Mouse (Mus musculus) midbrain, embryonic 12.5 days (tissue): ENCODE measurements around the gene Tmod3. TPM values are rescaled to one million over a fixed set of nuclear protein-coding genes. Genes with fewer than 3 reads are reported as not detected.
"Not testable (repeated sequence)": the region's sequence is repeated elsewhere in the genome, so short reads cannot be mapped to it uniquely, and the experiment has no call there.

Experiments
- ATAC-seq: fragments of 200-750 bp; cut with Nextera tagmentation; 2 replicates; pipeline ENCODE4 v1.8.0; 2017; ENCODE audit warnings: low read depth, moderate TSS enrichment, moderate library complexity; ENCODE audit not compliant: low FRiP score
- H3K27ac ChIP-seq: fragments of 300-500 bp; sonication (generic); replicated peaks from 2 replicates; pipeline ENCODE4 v1.5.1; 2016; ENCODE audit warnings: mild to moderate bottlenecking
- H3K27me3 ChIP-seq: fragments of 300-500 bp; sonication (generic); 2 replicates; pipeline ENCODE4 v1.6.1; 2016; ENCODE audit warnings: mild to moderate bottlenecking
- H3K36me3 ChIP-seq: fragments of 300-500 bp; sonication (generic); 2 replicates; pipeline ENCODE4 v1.6.1; 2016
- H3K4me1 ChIP-seq: fragments of 300-500 bp; sonication (generic); 2 replicates; pipeline ENCODE4 v1.6.1; 2016
- H3K4me2 ChIP-seq: fragments of 300-500 bp; sonication (generic); replicated peaks from 2 replicates; pipeline ENCODE4 v1.6.1; 2016; ENCODE audit warnings: mild to moderate bottlenecking, moderate library complexity
- H3K4me3 ChIP-seq: fragments of 300-500 bp; sonication (generic); 2 replicates; pipeline ENCODE4 v1.5.1; 2016; ENCODE audit warnings: mild to moderate bottlenecking
- H3K9ac ChIP-seq: fragments of 300-500 bp; sonication (generic); replicated peaks from 2 replicates; pipeline ENCODE4 v1.6.1; 2016; ENCODE audit warnings: mild to moderate bottlenecking, moderate library complexity
- H3K9me3 ChIP-seq: fragments of 300-500 bp; sonication (generic); 2 replicates; pipeline ENCODE4 v1.6.1; 2016; ENCODE audit warnings: mild to moderate bottlenecking
- WGBS: fragments of 180-500 bp; shearing (Covaris S2); methylation state at CpG from one replicate; pipeline ENCODE4 v1.1.7; 2016; 5-methylcytosine and 5-hydroxymethylcytosine counted together
- polyA plus RNA-seq: library from polyadenylated mRNA; unstranded; fragments of >200 nt; fragmentation: Nextera tagmentation; extraction: Ambion mirVana; gene quantifications from 2 replicates; pipeline ENCODE4 v1.2.1, GENCODE M21; 2016

Gene Tmod3
- polyA plus RNA-seq, 1 experiment from 2014 or later, result 80.8 TPM

DNA sequence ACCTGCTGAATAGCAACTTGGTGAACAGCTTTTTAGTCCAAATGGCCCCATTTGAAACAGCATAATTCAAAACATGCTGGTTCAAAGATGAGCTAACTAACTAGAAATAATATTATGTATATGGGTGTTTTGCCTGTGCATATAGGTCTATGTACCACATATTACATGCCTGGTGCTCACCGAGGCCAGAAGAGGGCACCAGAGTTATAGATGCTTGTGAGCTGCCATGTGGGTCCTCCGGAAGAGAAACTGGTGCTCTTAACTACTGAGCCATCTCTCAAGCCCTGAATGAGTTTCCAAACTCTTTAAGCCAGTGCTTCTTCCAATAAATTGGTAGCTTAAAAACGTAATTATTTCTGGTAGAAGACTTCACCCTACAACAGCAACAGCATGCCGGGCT is 37.7 kb downstream of the Tmod3 start:
- no peak for ATAC-seq

DNA sequence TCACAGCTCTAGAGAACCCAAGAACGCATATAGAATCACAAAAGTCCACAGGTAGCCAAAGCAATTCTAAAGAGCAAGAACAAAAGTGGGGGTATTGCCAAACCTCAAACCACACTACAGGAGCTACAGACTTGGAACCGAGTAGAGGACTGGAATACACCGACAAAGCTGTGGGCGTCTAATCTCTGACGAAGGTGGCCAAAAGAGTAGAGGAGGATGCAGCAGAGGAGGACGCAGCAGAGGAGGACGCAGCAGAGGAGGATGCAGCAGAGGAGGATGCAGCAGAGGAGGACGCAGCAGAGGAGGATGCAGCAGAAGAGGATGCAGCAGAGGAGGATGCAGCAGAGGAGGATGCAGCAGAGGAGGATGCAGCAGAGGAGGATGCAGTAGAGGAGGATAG is 38.5 kb downstream of the Tmod3 start:
- ATAC-seq, result no peak
- WGBS, result 96% methylated on average over 8 of the region's 8 CpGs

More for the DNA sequence above, 37.7 kb downstream of the Tmod3 start:
- WGBS, result 59% methylated on average over 4 of the region's 4 CpGs
- H3K9ac ChIP-seq, result no peak overlapping the region
- H3K27ac ChIP-seq, result no peak overlapping the region
- H3K4me3 ChIP-seq, result no peak overlapping the region
- H3K27me3 ChIP-seq, result no peaks in the 10 kb centered on the region
- H3K4me1 ChIP-seq, result no peaks in the 10 kb centered on the region
- H3K9me3 ChIP-seq, result no peaks in the 10 kb centered on the region
- peaks cover 7% of the 10 kb centered on the region; the same call in 1 of the 2 replicates for H3K36me3 ChIP-seq
- no peak overlapping the region for H3K4me2 ChIP-seq

DNA sequence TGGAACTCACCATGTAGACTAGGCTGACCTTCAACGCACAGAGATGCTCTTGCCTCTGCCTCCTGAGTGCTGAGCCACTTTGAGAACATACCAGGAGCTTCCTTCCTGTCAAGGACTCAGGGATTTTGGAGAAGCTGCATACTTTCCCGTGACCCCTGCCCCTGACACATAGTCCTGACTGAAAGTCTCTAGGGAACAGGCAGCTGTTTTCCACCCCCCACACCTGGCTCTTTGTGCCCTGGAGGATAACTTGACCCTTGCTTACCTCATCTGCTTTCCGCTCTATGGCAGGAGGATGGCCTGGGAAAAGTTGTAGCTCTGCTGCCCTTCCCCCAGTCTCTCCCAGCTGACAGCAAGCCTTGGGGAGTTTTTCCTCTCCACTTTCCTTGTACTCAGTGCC is 41.7 kb downstream of the Tmod3 start:
- H3K4me2 ChIP-seq, result no peak overlapping the region
- ATAC-seq, result no peak
- H3K27ac ChIP-seq, result no peak overlapping the region
- no peak overlapping the region for H3K4me3 ChIP-seq
- H3K4me1 ChIP-seq, result no peaks in the 10 kb centered on the region
- H3K27me3 ChIP-seq, result no peaks in the 10 kb centered on the region
- H3K9me3 ChIP-seq, result no peaks in the 10 kb centered on the region
- no peak overlapping the region for H3K9ac ChIP-seq
- WGBS, result 71% methylated on average over 3 of the region's 3 CpGs
- peaks cover 18% of the 10 kb centered on the region for H3K36me3 ChIP-seq

More for the DNA sequence above, 38.5 kb downstream of the Tmod3 start:
- Histone ChIP-seq H3K36me3 (peaks cover 7% of the 10 kb centered on the region; the same call in 1 of the 2 replicates), H3K4me3 (no peak overlapping the region), H3K27me3 (no peaks in the 10 kb centered on the region), H3K4me2 (no peak overlapping the region), H3K27ac (no peak overlapping the region), H3K9me3 (no peaks in the 10 kb centered on the region), H3K9ac (no peak overlapping the region), H3K4me1 (no peaks in the 10 kb centered on the region)

DNA sequence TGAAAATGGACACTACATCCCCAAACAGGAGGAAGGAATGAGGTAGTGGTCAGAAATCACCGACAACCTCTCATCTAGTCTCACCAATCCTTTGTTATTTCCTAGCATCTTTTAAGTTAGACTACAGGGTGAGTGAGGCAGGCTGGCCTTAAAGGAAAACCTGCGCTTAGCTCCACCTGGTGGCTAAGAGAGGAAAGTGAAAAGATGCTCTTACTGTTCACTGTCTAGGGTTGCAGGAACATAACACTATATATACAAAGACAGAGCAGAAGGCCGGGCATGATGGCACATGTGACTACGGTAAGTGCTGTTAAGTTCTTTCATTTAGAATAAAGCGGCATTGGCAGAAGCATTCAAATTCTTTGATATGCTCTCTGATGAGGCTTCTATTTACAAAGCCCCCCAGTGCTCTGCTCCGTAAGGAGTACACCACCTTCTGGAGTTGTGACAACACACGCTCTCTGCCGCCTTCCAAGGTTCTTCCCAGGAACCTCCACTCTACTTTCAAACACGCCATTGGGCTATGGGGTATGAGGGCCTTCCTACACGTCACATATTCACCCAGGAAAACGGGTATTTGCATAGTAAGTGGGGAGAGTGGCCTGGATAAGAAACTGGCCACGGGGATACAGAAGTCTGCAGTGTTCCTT is 43.9 kb downstream of the Tmod3 start:
- peaks cover 15% of the 10 kb centered on the region for H3K36me3 ChIP-seq
- H3K9me3 ChIP-seq, result no peaks in the 10 kb centered on the region
- no peak overlapping the region for H3K27ac ChIP-seq
- H3K4me2 ChIP-seq, result no peak overlapping the region
- 68% methylated on average over 12 of the region's 12 CpGs for whole genome bisulfite sequencing
- H3K27me3 ChIP-seq, result no peaks in the 10 kb centered on the region
- H3K4me1 ChIP-seq, result no peaks in the 10 kb centered on the region
- H3K9ac ChIP-seq, result no peak overlapping the region
- peak; percentile 76 for ATAC-seq
- no peak overlapping the region for H3K4me3 ChIP-seq

DNA sequence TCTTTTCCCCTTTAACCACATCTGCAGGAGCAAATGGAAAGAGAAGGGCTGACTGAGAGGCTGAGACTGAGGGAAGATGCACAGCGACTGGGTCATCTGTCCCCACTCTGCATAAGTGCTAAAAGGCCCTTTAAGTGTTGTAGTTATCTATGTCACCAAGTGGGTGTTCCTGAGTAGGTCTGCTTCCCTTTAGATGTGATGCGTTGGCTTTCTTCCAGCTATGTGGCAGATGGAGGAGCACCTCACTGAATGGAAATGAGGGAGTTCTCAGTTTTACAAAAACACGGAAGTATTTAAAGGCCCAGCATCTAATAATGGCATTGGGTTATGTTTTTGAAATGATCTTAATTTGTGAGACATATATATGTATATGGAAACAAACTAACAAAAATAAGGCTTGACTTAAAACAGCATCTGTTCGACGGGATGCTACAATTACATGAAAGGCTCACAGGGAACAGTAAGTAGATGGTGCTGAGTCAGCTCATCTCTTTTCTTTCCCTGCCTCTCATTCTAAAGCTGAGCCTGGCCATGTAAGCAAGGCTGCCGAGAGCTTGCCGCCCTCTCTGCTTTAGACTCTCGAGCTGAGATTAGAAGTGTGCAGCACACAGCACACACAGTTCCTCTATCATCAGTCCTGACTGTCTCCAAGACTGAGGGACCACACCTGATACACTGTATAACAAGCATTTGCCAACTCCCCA is 48.1 kb downstream of the Tmod3 start:
- H3K27me3 ChIP-seq, result no peaks in the 10 kb centered on the region
- 86% methylated on average over 8 of the region's 8 CpGs for WGBS
- H3K36me3 ChIP-seq, result peaks cover 43% of the 10 kb centered on the region
- no peak overlapping the region for H3K4me2 ChIP-seq
- no peaks in the 10 kb centered on the region for H3K4me1 ChIP-seq
- H3K27ac ChIP-seq, result no peak overlapping the region
- H3K9me3 ChIP-seq, result no peaks in the 10 kb centered on the region
- no peak overlapping the region for H3K9ac ChIP-seq
- no peak overlapping the region for H3K4me3 ChIP-seq
- no peak for ATAC-seq

DNA sequence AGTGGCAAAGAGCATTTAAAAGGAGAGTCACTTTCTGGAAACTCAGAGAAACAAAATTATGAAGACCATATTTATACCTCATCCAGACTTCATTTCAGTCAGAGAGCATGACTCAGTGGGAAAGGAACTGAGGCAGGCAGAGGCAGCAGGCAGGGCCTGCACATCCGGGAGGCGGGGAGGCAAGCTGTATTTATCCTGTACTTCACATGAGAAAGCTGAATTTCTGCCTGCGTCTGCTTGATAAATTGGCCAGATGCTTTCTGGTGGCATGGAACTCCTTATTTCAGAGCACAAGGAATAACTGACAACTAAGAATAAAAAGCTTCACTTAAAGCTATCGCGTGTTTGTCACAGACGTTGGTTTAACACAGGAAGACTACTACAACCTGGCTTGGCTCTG is 55.1 kb downstream of the Tmod3 start:
- Histone ChIP-seq H3K9ac (no peak overlapping the region), H3K4me2 (no peak overlapping the region), H3K4me1 (no peaks in the 10 kb centered on the region), H3K27ac (no peak overlapping the region), H3K36me3 (peaks cover 64% of the 10 kb centered on the region), H3K27me3 (no peaks in the 10 kb centered on the region), H3K4me3 (no peak overlapping the region), H3K9me3 (no peaks in the 10 kb centered on the region)
- 94% methylated on average over 6 of the region's 6 CpGs for WGBS
- ATAC-seq, result no peak

DNA sequence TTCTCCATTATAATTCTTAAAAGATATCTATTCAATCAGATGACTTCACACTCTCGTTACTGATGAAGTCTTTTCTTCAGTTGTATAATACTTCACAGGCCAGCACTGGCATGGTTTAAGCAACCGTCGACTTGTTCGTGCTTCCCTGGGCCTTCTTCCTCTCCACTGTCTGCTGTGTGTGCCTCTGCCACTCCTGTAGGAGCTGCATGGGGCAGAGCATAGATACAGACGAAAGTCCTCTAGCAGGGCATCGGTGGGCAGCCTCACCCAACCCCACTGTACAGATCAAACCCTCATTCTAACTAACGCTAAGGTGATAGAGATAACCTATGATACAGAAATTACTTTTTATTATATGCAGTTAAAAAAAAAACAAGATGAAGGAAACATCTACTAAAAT is 60.9 kb downstream of the Tmod3 start:
- H3K4me3 ChIP-seq, result no peak overlapping the region
- H3K9ac ChIP-seq, result no peak overlapping the region
- H3K27ac ChIP-seq, result no peak overlapping the region
- H3K4me1 ChIP-seq, result no peaks in the 10 kb centered on the region
- no peak overlapping the region for H3K4me2 ChIP-seq
- WGBS, result 96% methylated on average over 7 of the region's 7 CpGs
- ATAC-seq, result no peak
- no peaks in the 10 kb centered on the region for H3K27me3 ChIP-seq
- H3K36me3 ChIP-seq, result peaks cover 30% of the 10 kb centered on the region
- H3K9me3 ChIP-seq, result no peaks in the 10 kb centered on the region

DNA sequence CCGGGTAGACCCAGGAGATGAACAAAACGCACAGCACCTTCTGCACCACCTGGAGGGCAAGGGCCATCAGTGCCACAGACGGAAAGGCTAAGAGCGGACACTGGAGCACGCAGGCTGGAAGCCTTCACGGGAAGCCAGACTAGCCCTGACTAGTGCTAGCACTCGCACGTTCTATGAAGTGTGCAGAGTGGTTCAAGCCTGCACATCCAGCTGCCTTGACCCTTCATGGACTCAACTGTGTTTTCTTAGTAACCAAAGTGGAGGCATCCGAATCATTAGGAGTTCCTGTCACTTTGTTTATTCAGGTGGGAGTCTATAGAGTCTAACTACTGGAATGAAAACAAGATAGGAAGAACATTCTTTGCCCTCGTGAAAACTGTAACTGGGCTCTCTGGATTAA is 63.5 kb downstream of the Tmod3 start:
- no peak for ATAC-seq
- no peaks in the 10 kb centered on the region for H3K9me3 ChIP-seq
- H3K4me2 ChIP-seq, result no peak overlapping the region
- peaks cover 13% of the 10 kb centered on the region for H3K36me3 ChIP-seq
- no peaks in the 10 kb centered on the region for H3K4me1 ChIP-seq
- no peak overlapping the region for H3K27ac ChIP-seq
- WGBS, result 85% methylated on average over 10 of the region's 10 CpGs
- H3K27me3 ChIP-seq, result no peaks in the 10 kb centered on the region
- H3K9ac ChIP-seq, result no peak overlapping the region
- no peak overlapping the region for H3K4me3 ChIP-seq

DNA sequence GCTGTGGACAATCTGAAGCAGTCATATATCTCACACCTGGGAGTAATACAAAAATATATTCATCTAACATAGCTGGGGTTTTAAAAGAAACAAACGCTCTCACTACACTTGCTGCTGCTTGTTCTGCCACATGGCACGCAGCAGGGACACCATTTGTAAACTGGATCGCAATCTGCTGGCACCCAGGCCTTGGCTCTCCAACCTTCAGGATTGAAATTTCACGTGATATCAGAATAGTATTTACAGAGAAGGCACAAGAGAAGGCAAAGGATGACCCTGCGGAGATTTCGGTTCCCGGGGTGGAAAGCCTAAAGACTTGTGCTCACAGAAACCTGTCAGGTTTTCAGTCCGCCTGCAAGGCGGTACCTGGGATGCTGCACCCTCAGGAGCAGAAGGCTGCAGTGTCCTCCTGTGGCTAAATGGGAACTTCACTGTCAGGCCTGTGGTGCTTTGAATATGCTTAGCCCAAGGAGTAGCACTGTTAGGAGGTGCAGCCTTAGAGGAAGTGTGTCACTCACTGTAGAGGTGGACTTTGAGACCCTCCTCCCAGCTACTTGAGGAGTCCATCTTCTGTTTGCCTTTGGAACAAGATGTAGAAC is 65.0 kb downstream of the Tmod3 start:
- no peaks in the 10 kb centered on the region for H3K27me3 ChIP-seq
- H3K9me3 ChIP-seq, result no peaks in the 10 kb centered on the region
- H3K4me2 ChIP-seq, result no peak overlapping the region
- no peak overlapping the region for H3K4me3 ChIP-seq
- no peaks in the 10 kb centered on the region for H3K4me1 ChIP-seq
- peaks cover 10% of the 10 kb centered on the region for H3K36me3 ChIP-seq
- whole genome bisulfite sequencing, result 87% methylated on average over 9 of the region's 9 CpGs
- H3K9ac ChIP-seq, result no peak overlapping the region
- no peak overlapping the region for H3K27ac ChIP-seq
- no peak for ATAC-seq

DNA sequence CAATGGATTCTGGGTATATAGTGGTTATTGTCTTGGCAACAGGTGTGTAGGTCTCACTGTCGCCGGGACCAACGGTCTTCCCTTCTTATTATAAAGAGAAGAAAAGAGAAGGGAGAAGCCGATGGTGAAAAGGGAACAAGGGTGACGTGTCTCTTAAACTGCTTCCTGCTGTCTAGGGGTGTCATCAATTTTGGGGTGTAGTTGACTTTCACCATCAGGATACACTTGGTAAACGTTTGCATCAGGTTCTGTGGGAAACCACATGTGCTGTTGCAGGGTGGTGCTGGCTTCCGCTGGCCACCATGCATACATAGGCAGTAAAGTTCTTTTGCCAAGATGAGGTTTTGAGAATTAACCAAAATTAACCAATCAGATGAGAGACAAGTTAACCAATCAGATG is 71.2 kb downstream of the Tmod3 start:
- H3K36me3 ChIP-seq, H3K9me3 ChIP-seq, H3K4me3 ChIP-seq, H3K27ac ChIP-seq, H3K27me3 ChIP-seq, ATAC-seq, H3K9ac ChIP-seq, H3K4me2 ChIP-seq, H3K4me1 ChIP-seq: not testable (repeated sequence)
- 95% methylated on average over 7 of the region's 7 CpGs for WGBS

DNA sequence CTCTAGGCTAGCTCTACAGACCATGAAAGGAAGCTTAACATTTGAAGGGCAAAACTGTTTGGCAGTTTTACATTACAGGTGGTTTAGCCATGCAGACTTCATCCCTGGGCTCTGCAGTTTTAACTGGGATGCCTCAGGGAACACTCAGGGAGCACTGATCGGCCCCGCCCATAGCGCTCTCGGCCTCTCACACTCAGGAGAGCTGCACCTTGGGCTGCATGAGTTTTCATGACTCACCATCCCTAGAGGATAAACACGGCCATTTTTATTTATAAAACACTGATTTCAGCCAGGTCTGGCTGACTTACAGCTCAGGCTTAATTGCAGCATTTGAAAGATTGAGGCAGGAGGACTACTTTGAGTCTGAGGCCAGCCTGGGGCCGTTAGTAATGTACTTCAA is 74.2 kb downstream of the Tmod3 start:
- Histone ChIP-seq H3K4me3 (no peak overlapping the region), H3K4me1 (no peaks in the 10 kb centered on the region), H3K27me3 (no peaks in the 10 kb centered on the region), H3K4me2 (no peak overlapping the region), H3K27ac (no peak overlapping the region), H3K9ac (no peak overlapping the region), H3K36me3 (peaks cover 15% of the 10 kb centered on the region; the same call in 1 of the 2 replicates), H3K9me3 (no peaks in the 10 kb centered on the region)
- 91% methylated on average over 6 of the region's 6 CpGs for WGBS
- ATAC-seq, result no peak

DNA sequence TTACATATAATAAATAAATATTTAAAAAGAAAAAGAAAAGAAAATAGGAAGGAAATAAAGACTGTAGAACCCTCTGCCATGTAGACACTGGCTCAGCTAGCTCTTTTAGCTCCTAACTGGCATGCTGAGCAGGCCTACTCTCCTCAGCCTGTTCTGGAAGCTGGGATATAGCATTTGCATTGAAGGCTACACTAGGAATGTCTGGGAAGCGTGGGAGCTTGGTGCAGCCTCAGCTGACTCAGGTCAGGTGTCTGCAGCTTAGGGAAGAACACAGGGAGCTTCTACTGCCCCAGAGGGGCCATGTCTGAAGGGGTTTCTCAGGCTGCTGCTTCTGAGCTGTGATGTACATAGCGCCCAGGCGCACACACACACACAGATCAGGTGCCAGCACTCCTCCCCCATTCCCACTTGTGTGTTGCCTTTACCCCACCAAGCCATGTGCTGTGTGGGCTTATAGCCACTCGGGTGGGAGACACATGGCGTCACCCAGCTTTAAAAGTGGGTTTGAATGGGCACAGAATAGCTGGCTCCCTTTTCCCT is 78.9 kb downstream of the Tmod3 start:
- Histone ChIP-seq H3K4me2 (no peak overlapping the region), H3K27me3 (no peaks in the 10 kb centered on the region), H3K4me3 (no peak overlapping the region), H3K27ac (no peak overlapping the region), H3K9me3 (no peaks in the 10 kb centered on the region), H3K36me3 (peaks cover 15% of the 10 kb centered on the region; the same call in 1 of the 2 replicates), H3K9ac (no peak overlapping the region), H3K4me1 (0 out of 2 replicates have a peak, but pooled peaks cover 3% of the 10 kb centered on the region)
- WGBS, result 94% methylated on average over 5 of the region's 5 CpGs
- no peak for ATAC-seq
